Mouse (Mus musculus): ENCODE measurements around the gene Zfp637. TPM values are rescaled to one million over a fixed set of nuclear protein-coding genes. Genes with fewer than 3 reads are reported as not detected.

Zfp637 gene
- polyA plus RNA-seq, 1 experiment from 2014 or later: 60.9 TPM

DNA sequence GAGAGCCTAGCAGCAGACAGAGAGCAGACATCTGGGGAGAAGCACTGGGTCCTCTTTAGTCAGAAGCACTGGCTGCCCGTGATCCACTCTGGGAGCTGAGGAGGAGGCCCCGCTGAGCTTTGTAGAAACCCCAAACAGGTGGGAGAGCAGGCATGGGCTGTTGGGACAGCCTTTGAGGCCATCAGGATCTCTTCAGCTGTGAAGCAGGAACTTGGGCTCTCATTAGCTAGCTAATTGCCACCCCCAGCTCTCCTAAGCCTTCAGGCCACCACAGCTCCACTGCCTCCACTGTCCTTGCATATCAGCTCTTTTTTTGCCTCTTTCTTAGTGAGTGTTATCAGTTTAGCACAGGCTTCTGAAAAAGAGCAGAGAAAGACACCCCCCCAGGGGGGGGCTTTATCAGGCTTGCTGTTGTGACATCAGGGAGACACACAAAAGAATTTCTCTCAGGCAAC is 47.7 kb downstream of the Zfp637 start:
- no peak overlapping the region for H3K27ac ChIP-seq
- no peaks in the 10 kb centered on the region for H3K36me3 ChIP-seq
- H3K4me3 ChIP-seq: no peak overlapping the region
- no peaks in the 10 kb centered on the region for H3K9me3 ChIP-seq (replicated peaks)
- no peak overlapping the region for H3K9ac ChIP-seq
- no peaks in the 10 kb centered on the region for H3K27me3 ChIP-seq
- H3K4me2 ChIP-seq: no peak overlapping the region
- no peak for ATAC-seq (replicated peaks; ENCODE audit: insufficient number of reproducible peaks, insufficient read depth, low FRiP score, low read depth)
- WGBS: 37% methylated on average over 2 of the region's 2 CpGs
- H3K4me1 ChIP-seq (replicated peaks): no peaks in the 10 kb centered on the region

DNA sequence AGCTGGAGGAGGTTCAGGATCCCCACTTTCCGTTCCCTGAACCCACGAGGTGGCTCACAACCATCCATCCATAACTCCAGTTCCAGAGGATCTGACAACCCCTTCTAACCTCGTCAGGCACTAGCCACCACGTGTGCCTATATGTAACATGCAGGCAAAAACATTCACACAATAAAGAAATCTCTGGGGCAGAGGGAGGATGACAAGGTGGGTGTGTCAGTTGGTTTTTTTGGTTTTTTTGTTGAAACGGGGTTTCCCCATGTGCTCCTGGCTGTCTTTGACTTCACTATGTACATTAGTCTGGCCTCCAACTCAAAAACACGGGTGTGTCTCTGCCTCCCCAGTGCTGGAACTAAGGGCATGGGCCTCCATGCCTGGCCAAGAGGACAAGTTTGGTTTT is 49.3 kb downstream of the Zfp637 start:
- no peak for ATAC-seq (replicated peaks; ENCODE audit: insufficient number of reproducible peaks, insufficient read depth, low FRiP score, low read depth)
- Histone ChIP-seq H3K9me3 (replicated peaks) (no peaks in the 10 kb centered on the region), H3K27ac (no peak overlapping the region), H3K4me3 (no peak overlapping the region), H3K27me3 (no peaks in the 10 kb centered on the region), H3K9ac (no peak overlapping the region), H3K4me2 (no peak overlapping the region), H3K36me3 (no peaks in the 10 kb centered on the region), H3K4me1 (replicated peaks) (no peaks in the 10 kb centered on the region)
- 79% methylated on average over 6 of the region's 6 CpGs for WGBS

DNA sequence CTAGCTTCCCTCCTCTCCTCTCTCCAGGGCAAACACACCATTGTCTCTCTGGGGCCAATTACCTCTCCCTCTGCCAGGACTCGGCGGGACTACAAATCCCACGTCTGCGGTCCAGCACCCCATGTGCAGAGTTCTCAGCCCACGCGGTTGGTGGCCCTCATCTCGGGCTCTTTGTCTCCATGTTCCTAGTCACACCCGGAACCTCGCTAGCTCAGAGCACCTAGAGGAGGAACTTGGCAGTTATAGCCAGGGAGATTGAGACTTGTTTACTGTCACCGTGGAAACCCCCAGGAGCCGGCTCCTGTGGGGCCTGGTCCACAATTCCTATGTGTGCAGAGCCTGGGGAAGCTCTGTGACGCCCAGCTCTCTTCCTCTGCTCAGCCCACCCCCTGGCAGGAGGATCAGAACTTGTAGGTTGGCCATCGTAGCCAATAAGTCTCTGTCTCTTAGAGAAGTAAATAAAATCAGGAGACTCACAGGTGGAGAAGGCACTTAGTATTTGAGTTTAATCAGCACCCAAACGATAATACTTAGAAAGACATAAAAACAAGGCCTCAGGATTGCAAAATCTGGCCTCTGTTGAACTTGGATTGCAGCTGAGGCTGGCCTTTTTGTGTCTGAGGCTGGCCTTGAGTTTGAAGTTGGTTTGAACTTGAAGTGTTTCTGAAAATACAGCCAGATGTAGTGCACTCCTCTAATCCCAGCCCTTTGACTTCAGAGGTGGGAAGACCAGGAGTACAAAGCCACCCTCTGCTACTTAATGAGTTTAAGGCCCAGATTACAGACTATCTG is 50.6 kb downstream of the Zfp637 start:
- H3K4me3 ChIP-seq: no peak overlapping the region
- no peaks in the 10 kb centered on the region for H3K9me3 ChIP-seq (replicated peaks)
- no peaks in the 10 kb centered on the region for H3K4me1 ChIP-seq (replicated peaks)
- H3K27ac ChIP-seq: no peak overlapping the region
- H3K4me2 ChIP-seq: no peak overlapping the region
- no peaks in the 10 kb centered on the region for H3K27me3 ChIP-seq
- no peak for ATAC-seq (replicated peaks; ENCODE audit: insufficient number of reproducible peaks, insufficient read depth, low FRiP score, low read depth)
- no peak overlapping the region for H3K9ac ChIP-seq
- 52% methylated on average over 14 of the region's 14 CpGs for WGBS
- no peaks in the 10 kb centered on the region for H3K36me3 ChIP-seq

DNA sequence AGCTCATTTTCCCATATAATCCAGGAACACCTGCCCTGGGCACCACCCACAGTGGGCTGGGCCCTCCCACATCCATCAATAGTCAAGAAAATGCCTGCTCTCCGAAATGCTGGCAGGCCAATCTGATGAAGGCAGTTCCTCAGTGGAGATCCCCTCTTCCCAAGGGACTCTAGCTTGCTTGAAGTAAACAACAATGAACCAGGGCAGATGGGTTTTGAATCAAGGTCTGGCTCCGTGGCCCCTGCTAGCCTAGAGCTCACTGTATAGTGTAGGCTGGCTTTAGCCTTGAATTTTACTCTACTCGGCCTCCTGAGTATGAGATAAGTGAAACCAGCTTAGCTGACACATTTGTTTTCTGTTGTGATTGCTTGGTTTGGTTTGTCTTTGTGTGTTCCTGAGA is 51.4 kb downstream of the Zfp637 start:
- no peaks in the 10 kb centered on the region for H3K4me1 ChIP-seq (replicated peaks)
- no peak overlapping the region for H3K4me3 ChIP-seq
- no peaks in the 10 kb centered on the region for H3K27me3 ChIP-seq
- no peaks in the 10 kb centered on the region for H3K9me3 ChIP-seq (replicated peaks)
- H3K4me2 ChIP-seq: no peak overlapping the region
- no peaks in the 10 kb centered on the region for H3K36me3 ChIP-seq
- no peak overlapping the region for H3K9ac ChIP-seq
- 59% methylated on average over 3 of the region's 3 CpGs for WGBS
- ATAC-seq (replicated peaks; ENCODE audit: insufficient number of reproducible peaks, insufficient read depth, low FRiP score, low read depth): no peak
- H3K27ac ChIP-seq: no peak overlapping the region

DNA sequence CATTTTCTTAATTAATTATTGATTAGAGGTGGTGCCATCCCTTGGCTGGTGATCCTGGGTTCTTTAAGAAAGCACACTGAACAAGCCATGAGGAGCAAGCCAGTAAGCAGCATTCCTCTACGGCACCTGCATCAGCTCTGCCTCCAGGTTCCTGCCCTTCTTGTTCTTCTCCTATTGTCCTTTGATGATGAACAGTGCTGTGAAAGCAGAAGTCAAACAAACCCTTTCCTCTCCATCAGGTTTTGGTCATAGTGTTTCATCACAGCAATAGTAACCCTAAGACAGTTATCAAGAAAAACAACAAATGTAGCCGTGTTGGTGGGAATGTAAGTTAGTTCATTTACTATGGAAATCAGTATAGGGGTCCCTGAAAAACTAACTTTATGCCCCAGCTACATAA is 52.5 kb downstream of the Zfp637 start:
- 83% methylated on average over 2 of the region's 2 CpGs for WGBS
- Histone ChIP-seq H3K27ac (no peak overlapping the region), H3K4me1 (replicated peaks) (no peaks in the 10 kb centered on the region), H3K4me2 (no peak overlapping the region), H3K9ac (no peak overlapping the region), H3K4me3 (no peak overlapping the region), H3K9me3 (replicated peaks) (no peaks in the 10 kb centered on the region), H3K36me3 (no peaks in the 10 kb centered on the region), H3K27me3 (no peaks in the 10 kb centered on the region)
- ATAC-seq (replicated peaks; ENCODE audit: insufficient number of reproducible peaks, insufficient read depth, low FRiP score, low read depth): no peak

Other genes with a start within 250 kb of the Zfp637 start
- 1.1 and 2.3 TPM in 2 replicates for gene Zfp239, start 20.9 kb downstream of the Zfp637 start, polyA plus RNA-seq (2015; fragmentation: Nextera tagmentation; extraction: Ambion mirVana)
- gene Hnrnpf, start 59.1 kb downstream of the Zfp637 start, polyA plus RNA-seq (2015; fragmentation: Nextera tagmentation; extraction: Ambion mirVana): 424 and 511 TPM in 2 replicates
- gene Fxyd4, start 96.5 kb downstream of the Zfp637 start, polyA plus RNA-seq (2015; fragmentation: Nextera tagmentation; extraction: Ambion mirVana): 1.7 and 2.3 TPM in 2 replicates
- 0.53 and 0.65 TPM in 2 replicates for gene Rasgef1a, start 170.3 kb downstream of the Zfp637 start, polyA plus RNA-seq (2015; fragmentation: Nextera tagmentation; extraction: Ambion mirVana)

Measured in heart, embryonic 15.5 days (tissue).